Mouse (Mus musculus): ENCODE results near the gene Slc25a19.

Slc25a19 gene

GRCm38 (mm10) chr11:115599722-115600121 is 28.4 kb downstream of the Slc25a19 start:
- no peak for DNase-seq (ENCODE audit: low spot score)

- DNase-seq (ENCODE audit: low spot score): no peak
Observed at GRCm38 (mm10) chr11:115598309-115598708, 29.8 kb downstream of the Slc25a19 start.

- DNase-seq (ENCODE audit: low spot score): no peak
Observed at GRCm38 (mm10) chr11:115595209-115595608, 32.9 kb downstream of the Slc25a19 start.

GRCm38 (mm10) chr11:115590526-115591075 is 37.5 kb downstream of the Slc25a19 start:
- no peak for DNase-seq (ENCODE audit: low spot score)

GRCm38 (mm10) chr11:115587984-115588383 is 40.1 kb downstream of the Slc25a19 start:
- no peak for DNase-seq (ENCODE audit: low spot score)

GRCm38 (mm10) chr11:115586403-115586802 is 41.7 kb downstream of the Slc25a19 start:
- no peak for DNase-seq (ENCODE audit: low spot score)

GRCm38 (mm10) chr11:115585573-115586100 is 42.5 kb downstream of the Slc25a19 start:
- DNase-seq (ENCODE audit: low spot score): no peak

- DNase-seq (ENCODE audit: low spot score): no peak
Observed at GRCm38 (mm10) chr11:115584376-115585073, 43.6 kb downstream of the Slc25a19 start.

- no peak for DNase-seq (ENCODE audit: low spot score)
Observed at GRCm38 (mm10) chr11:115582913-115583606, 45.0 kb downstream of the Slc25a19 start.

GRCm38 (mm10) chr11:115579080-115579479 is 49.0 kb downstream of the Slc25a19 start:
- DNase-seq (ENCODE audit: low spot score): no peak

- DNase-seq (ENCODE audit: low spot score): no peak
Observed at GRCm38 (mm10) chr11:115564961-115565360, 63.1 kb downstream of the Slc25a19 start.

All from layer of hippocampus, adult 9-10 months (tissue).